Mouse (Mus musculus) bone marrow macrophage, adult 2 months (primary cell): ENCODE measurements around the gene Atf7.

Source experiments
- CTCF ChIP-seq: IDR thresholded peaks from 2 replicates; pipeline ENCODE4 v1.5.1; 2012; ENCODE audit warnings: low read depth, mild to moderate bottlenecking, low read length, moderate library complexity
- POLR2A ChIP-seq: IDR thresholded peaks from 2 replicates; pipeline ENCODE4 v1.6.1; 2012; ENCODE audit warnings: mild to moderate bottlenecking, low read depth, low read length, borderline replicate concordance

DNA sequence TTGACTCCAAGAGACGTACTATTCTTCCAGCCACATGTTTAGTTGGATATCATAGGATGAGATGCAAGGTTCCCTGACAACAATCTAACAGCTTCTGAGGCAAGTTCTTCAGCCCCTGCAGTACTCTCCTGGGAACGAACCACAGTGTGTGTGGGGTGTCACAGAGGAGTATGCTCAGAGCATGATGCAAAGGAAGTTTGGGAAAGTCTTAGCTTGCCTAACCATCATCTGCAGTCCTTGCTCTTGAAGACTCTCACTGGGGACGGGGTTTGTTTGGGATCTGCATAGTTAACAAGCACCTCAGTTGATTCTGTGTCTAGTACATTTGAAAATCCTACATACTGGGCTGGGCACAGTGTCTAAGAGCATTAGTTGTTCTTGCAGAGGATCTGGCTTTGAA lies 116.9 kb downstream of the Atf7 start:
- no peak for TF ChIP-seq POLR2A
- TF ChIP-seq CTCF = no peak
